Mouse (Mus musculus): Measurements from ENCODE around the gene Ppp1r18. TPM values are rescaled to one million over a fixed set of nuclear protein-coding genes. Genes with fewer than 3 reads are reported as not detected.
A peak's percentile ranks its signal among the peaks of the same experiment; 100 is the strongest.

Gene Ppp1r18
- polyA plus RNA-seq, 1 experiment from 2014 or later: 24.1 TPM

DNA sequence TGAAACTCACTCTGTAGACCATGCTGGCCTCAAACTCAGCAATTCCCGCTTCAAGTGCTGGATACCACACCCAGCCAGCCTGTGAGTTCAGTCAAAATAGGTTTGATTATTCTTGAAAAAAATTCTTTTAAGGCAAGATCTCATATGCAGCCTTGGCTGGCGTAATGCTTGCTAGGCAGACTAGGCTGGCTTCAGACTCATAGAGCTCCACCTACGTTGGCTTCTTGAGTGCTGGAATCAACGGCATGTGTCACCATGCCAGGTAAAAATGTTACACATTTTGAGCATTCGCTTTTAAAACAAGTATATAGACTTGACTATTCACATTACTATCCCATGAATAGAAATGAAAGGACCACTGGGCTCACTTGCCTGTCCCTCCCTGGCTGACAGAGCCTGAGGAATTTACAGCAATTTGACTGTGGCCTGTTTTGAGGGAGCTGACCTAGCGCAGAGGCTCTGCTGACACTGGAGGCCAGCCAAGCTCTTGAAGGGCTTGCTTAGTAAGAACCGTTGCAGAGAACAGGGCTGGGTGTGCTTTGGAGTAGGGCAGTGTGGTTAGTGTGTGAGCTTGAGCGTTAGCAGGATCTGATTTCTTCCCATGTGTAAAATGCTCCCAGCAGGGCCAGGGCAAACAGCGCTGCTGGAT is 38.1 kb downstream of the Ppp1r18 start:
- 92% methylated on average over 9 of the region's 9 CpGs for WGBS
- Histone ChIP-seq H3K9me3 (replicated peaks; ENCODE audit: control insufficient read depth, low read length) (no peaks in the 10 kb centered on the region), H3K36me3 (replicated peaks; ENCODE audit: control insufficient read depth, insufficient read depth, low read depth, low read length) (peaks cover 2% of the 10 kb centered on the region), H3K4me1 (ENCODE audit: control insufficient read depth, insufficient read depth, low read length) (no peaks in the 10 kb centered on the region), H3K4me2 (ENCODE audit: low read depth, low read length) (no peak overlapping the region), H3K9ac (replicated peaks; ENCODE audit: low read length) (no peak overlapping the region), H3K4me3 (ENCODE audit: low read depth, low read length) (no peak overlapping the region), H3K27me3 (ENCODE audit: control insufficient read depth, insufficient read depth, low read length) (no peaks in the 10 kb centered on the region), H3K27ac (replicated peaks; ENCODE audit: low read depth, low read length) (no peak overlapping the region)
- DNase-seq (ENCODE audit: low spot score) (no peak), ATAC-seq (replicated peaks; ENCODE audit: insufficient number of reproducible peaks, low FRiP score, low TSS enrichment, low read depth) (no peak)

GRCm38 (mm10) chr17:35903992-35904355 is 38.6 kb downstream of the Ppp1r18 start:
- Histone ChIP-seq H3K27ac (replicated peaks; ENCODE audit: low read depth, low read length) (no peak overlapping the region), H3K9ac (replicated peaks; ENCODE audit: low read length) (no peak overlapping the region), H3K4me1 (ENCODE audit: control insufficient read depth, insufficient read depth, low read length) (no peaks in the 10 kb centered on the region; the same call in 1 of the 2 replicates), H3K27me3 (ENCODE audit: control insufficient read depth, insufficient read depth, low read length) (no peaks in the 10 kb centered on the region), H3K36me3 (replicated peaks; ENCODE audit: control insufficient read depth, insufficient read depth, low read depth, low read length) (peaks cover 2% of the 10 kb centered on the region), H3K9me3 (replicated peaks; ENCODE audit: control insufficient read depth, low read length) (no peaks in the 10 kb centered on the region), H3K4me2 (ENCODE audit: low read depth, low read length) (no peak overlapping the region), H3K4me3 (ENCODE audit: low read depth, low read length) (no peak overlapping the region)
- DNase-seq (ENCODE audit: low spot score) (no peak), ATAC-seq (replicated peaks; ENCODE audit: insufficient number of reproducible peaks, low FRiP score, low TSS enrichment, low read depth) (no peak)
- 77% methylated on average over 4 of the region's 4 CpGs for WGBS

DNA sequence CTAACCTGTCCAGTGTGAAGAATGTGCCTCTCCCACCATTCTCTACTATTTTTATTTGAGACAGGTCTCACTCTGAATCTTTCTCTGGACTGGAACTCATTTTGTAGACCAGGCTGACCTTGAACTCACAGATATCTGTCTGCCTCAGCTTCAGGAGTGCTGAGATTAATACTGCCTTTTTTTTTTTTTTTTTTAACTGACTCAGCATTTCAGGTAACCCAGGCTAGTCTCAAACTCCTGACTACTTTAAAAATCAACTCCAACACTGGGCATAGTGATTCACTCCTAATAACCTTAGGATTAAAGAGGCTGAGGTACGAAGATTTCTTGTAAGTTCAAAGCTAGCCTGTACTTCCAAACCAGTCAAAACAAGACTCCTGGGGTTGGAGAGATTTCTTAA is 40.2 kb downstream of the Ppp1r18 start:
- Histone ChIP-seq H3K27me3 (ENCODE audit: control insufficient read depth, insufficient read depth, low read length) (no peaks in the 10 kb centered on the region), H3K4me3 (ENCODE audit: low read depth, low read length) (no peak overlapping the region), H3K4me2 (ENCODE audit: low read depth, low read length) (no peak overlapping the region), H3K4me1 (ENCODE audit: control insufficient read depth, insufficient read depth, low read length) (no peaks in the 10 kb centered on the region; the same call in 1 of the 2 replicates), H3K9ac (replicated peaks; ENCODE audit: low read length) (no peak overlapping the region), H3K9me3 (replicated peaks; ENCODE audit: control insufficient read depth, low read length) (no peaks in the 10 kb centered on the region), H3K36me3 (replicated peaks; ENCODE audit: control insufficient read depth, insufficient read depth, low read depth, low read length) (no peaks in the 10 kb centered on the region; the same call in none of the 2 replicates), H3K27ac (replicated peaks; ENCODE audit: low read depth, low read length) (no peak overlapping the region)
- ATAC-seq (replicated peaks; ENCODE audit: insufficient number of reproducible peaks, low FRiP score, low TSS enrichment, low read depth) (no peak), DNase-seq (ENCODE audit: low spot score) (no peak)
- 98% methylated on average over 1 of the region's 1 CpGs for WGBS

- no peak for ATAC-seq (replicated peaks; ENCODE audit: insufficient number of reproducible peaks, low FRiP score, low TSS enrichment, low read depth)
- Histone ChIP-seq H3K4me3 (ENCODE audit: low read depth, low read length) (no peak overlapping the region), H3K36me3 (replicated peaks; ENCODE audit: control insufficient read depth, insufficient read depth, low read depth, low read length) (no peaks in the 10 kb centered on the region; the same call in none of the 2 replicates), H3K9me3 (replicated peaks; ENCODE audit: control insufficient read depth, low read length) (no peaks in the 10 kb centered on the region), H3K27ac (replicated peaks; ENCODE audit: low read depth, low read length) (no peak overlapping the region), H3K27me3 (ENCODE audit: control insufficient read depth, insufficient read depth, low read length) (no peaks in the 10 kb centered on the region), H3K4me2 (ENCODE audit: low read depth, low read length) (no peak overlapping the region), H3K9ac (replicated peaks; ENCODE audit: low read length) (no peak overlapping the region), H3K4me1 (ENCODE audit: control insufficient read depth, insufficient read depth, low read length) (no peaks in the 10 kb centered on the region; the same call in 1 of the 2 replicates)
- 83% methylated on average over 2 of the region's 2 CpGs for WGBS
- DNase-seq (ENCODE audit: low spot score): no peak
Measured at GRCm38 (mm10) chr17:35907609-35908008, 42.2 kb downstream of the Ppp1r18 start.

- DNase-seq (ENCODE audit: low spot score): no peak
- Histone ChIP-seq H3K4me3 (ENCODE audit: low read depth, low read length) (peak overlapping the region; percentile 75), H3K27ac (replicated peaks; ENCODE audit: low read depth, low read length) (peak overlapping the region; percentile 47; the same call in 1 of the 2 replicates), H3K4me1 (ENCODE audit: control insufficient read depth, insufficient read depth, low read length) (no peaks in the 10 kb centered on the region; the same call in 1 of the 2 replicates), H3K9ac (replicated peaks; ENCODE audit: low read length) (peak overlapping the region; percentile 82), H3K36me3 (replicated peaks; ENCODE audit: control insufficient read depth, insufficient read depth, low read depth, low read length) (no peaks in the 10 kb centered on the region; the same call in none of the 2 replicates), H3K4me2 (ENCODE audit: low read depth, low read length) (peak overlapping the region; percentile 89), H3K9me3 (replicated peaks; ENCODE audit: control insufficient read depth, low read length) (no peaks in the 10 kb centered on the region), H3K27me3 (ENCODE audit: control insufficient read depth, insufficient read depth, low read length) (no peaks in the 10 kb centered on the region)
- 24% methylated on average over 20 of the region's 20 CpGs for WGBS
- peak; percentile 19; the same call in 1 of the 2 replicates for ATAC-seq (replicated peaks; ENCODE audit: insufficient number of reproducible peaks, low FRiP score, low TSS enrichment, low read depth)
Measured at GRCm38 (mm10) chr17:35909186-35909918, 44.0 kb downstream of the Ppp1r18 start.

GRCm38 (mm10) chr17:35909919-35910369 is 44.6 kb downstream of the Ppp1r18 start, which contains the start of gene Atat1:
Gene Atat1 (minus strand): TSS chr17:35910075.
- no peaks in the 10 kb centered on the region for H3K27me3 ChIP-seq (ENCODE audit: control insufficient read depth, insufficient read depth, low read length)
- H3K9ac ChIP-seq (replicated peaks; ENCODE audit: low read length): peak within 1 kb of the TSS; percentile 82
- H3K9me3 ChIP-seq (replicated peaks; ENCODE audit: control insufficient read depth, low read length): no peaks in the 10 kb centered on the region
- H3K4me1 ChIP-seq (ENCODE audit: control insufficient read depth, insufficient read depth, low read length): no peaks in the 10 kb centered on the region; the same call in 1 of the 2 replicates
- ATAC-seq (replicated peaks; ENCODE audit: insufficient number of reproducible peaks, low FRiP score, low TSS enrichment, low read depth) (peak; percentile 76), DNase-seq (ENCODE audit: low spot score) (peak; percentile 98)
- no peaks in the 10 kb centered on the region; the same call in 1 of the 2 replicates for H3K36me3 ChIP-seq (replicated peaks; ENCODE audit: control insufficient read depth, insufficient read depth, low read depth, low read length)
- 3% methylated on average over 25 of the region's 25 CpGs for WGBS
- H3K27ac ChIP-seq (replicated peaks; ENCODE audit: low read depth, low read length): peak within 1 kb of the TSS; percentile 47; the same call in 1 of the 2 replicates
- H3K4me2 ChIP-seq (ENCODE audit: low read depth, low read length): peak within 1 kb of the TSS; percentile 89
- peak within 1 kb of the TSS; percentile 75 for H3K4me3 ChIP-seq (ENCODE audit: low read depth, low read length)

GRCm38 (mm10) chr17:35914975-35915374 is 49.6 kb downstream of the Ppp1r18 start:
- H3K4me3 ChIP-seq (ENCODE audit: low read depth, low read length): peak overlapping the region; percentile 72; the same call in 1 of the 2 replicates
- WGBS: 86% methylated on average over 6 of the region's 6 CpGs
- no peaks in the 10 kb centered on the region; the same call in 1 of the 2 replicates for H3K36me3 ChIP-seq (replicated peaks; ENCODE audit: control insufficient read depth, insufficient read depth, low read depth, low read length)
- ATAC-seq (replicated peaks; ENCODE audit: insufficient number of reproducible peaks, low FRiP score, low TSS enrichment, low read depth) (no peak), DNase-seq (ENCODE audit: low spot score) (no peak)
- no peak overlapping the region for H3K27ac ChIP-seq (replicated peaks; ENCODE audit: low read depth, low read length)
- no peak overlapping the region; the same call in 1 of the 2 replicates for H3K4me2 ChIP-seq (ENCODE audit: low read depth, low read length)
- H3K9ac ChIP-seq (replicated peaks; ENCODE audit: low read length): no peak overlapping the region
- no peaks in the 10 kb centered on the region; the same call in 1 of the 2 replicates for H3K4me1 ChIP-seq (ENCODE audit: control insufficient read depth, insufficient read depth, low read length)
- no peaks in the 10 kb centered on the region for H3K27me3 ChIP-seq (ENCODE audit: control insufficient read depth, insufficient read depth, low read length)
- H3K9me3 ChIP-seq (replicated peaks; ENCODE audit: control insufficient read depth, low read length): no peaks in the 10 kb centered on the region
